Mouse (Mus musculus): ENCODE data around the gene Itga9.

- TF ChIP-seq CTCF (IDR thresholded peaks at IDR 0.05; ENCODE audit: insufficient read depth, low read depth, low read length) (no peak), POLR2A (IDR thresholded peaks at IDR 0.05; ENCODE audit: insufficient read depth, low read depth, low read length) (no peak)
These were observed 99.9 kb downstream of the Itga9 start for GRCm38 (mm10) chr9:118706176-118706975.

All from olfactory bulb, adult 2 months (tissue).